Mouse (Mus musculus) lung, embryonic 16.5 days (tissue): Measurements from ENCODE around the gene Jade1. TPM values are rescaled to one million over a fixed set of nuclear protein-coding genes. Genes with fewer than 3 reads are reported as not detected.

Source experiments
- ATAC-seq: fragments of 200-750 bp; cut with Nextera tagmentation; 2 replicates; pipeline ENCODE4 v1.8.0; 2017; ENCODE audit warnings: low read depth, mild to moderate bottlenecking, moderate library complexity
- H3K27ac ChIP-seq: fragments of 300-500 bp; sonication (generic); 2 replicates; pipeline ENCODE4 v1.5.1; 2014; ENCODE audit warnings: mild to moderate bottlenecking, control low read depth, low read length
- H3K27me3 ChIP-seq: fragments of 300-500 bp; sonication (generic); 2 replicates; pipeline ENCODE4 v1.6.1; 2014; ENCODE audit warnings: low read depth, low read length, mixed read lengths; ENCODE audit not compliant: control insufficient read depth, insufficient read depth
- H3K36me3 ChIP-seq: fragments of 300-500 bp; sonication (generic); 2 replicates; pipeline ENCODE4 v1.6.1; 2014; ENCODE audit warnings: low read length; ENCODE audit not compliant: control insufficient read depth, insufficient read depth
- H3K4me1 ChIP-seq: fragments of 300-500 bp; sonication (generic); replicated peaks from 2 replicates; pipeline ENCODE4 v1.6.1; 2014; ENCODE audit warnings: low read length, mixed read lengths; ENCODE audit not compliant: control insufficient read depth, insufficient read depth
- H3K4me2 ChIP-seq: fragments of 300-500 bp; sonication (generic); 2 replicates; pipeline ENCODE4 v1.6.1; 2014; ENCODE audit warnings: low read depth, low read length, control low read depth
- H3K4me3 ChIP-seq: fragments of 300-500 bp; sonication (generic); 2 replicates; pipeline ENCODE4 v1.5.1; 2014; ENCODE audit warnings: mild to moderate bottlenecking, low read length, control low read depth
- H3K9ac ChIP-seq: fragments of 300-500 bp; sonication (generic); 2 replicates; pipeline ENCODE4 v1.6.1; 2014; ENCODE audit warnings: low read length, control low read depth
- H3K9me3 ChIP-seq: fragments of 300-500 bp; sonication (generic); 2 replicates; pipeline ENCODE4 v1.6.1; 2016; ENCODE audit warnings: low read length; ENCODE audit not compliant: control insufficient read depth
- WGBS: fragments of 180-500 bp; shearing (Covaris S2); extraction: QIAGEN DNeasy Blood & Tissue Kit; methylation state at CpG from one replicate; pipeline ENCODE4 v1.1.7; 2014; 5-methylcytosine and 5-hydroxymethylcytosine counted together
- polyA plus RNA-seq: library from polyadenylated mRNA; unstranded; fragments of >200 nt; fragmentation: Nextera tagmentation; extraction: Ambion mirVana; gene quantifications from 2 replicates; pipeline ENCODE4 v1.2.1, GENCODE M21; 2015

Jade1 gene
- polyA plus RNA-seq, 1 experiment from 2014 or later, result 7.1 TPM

DNA sequence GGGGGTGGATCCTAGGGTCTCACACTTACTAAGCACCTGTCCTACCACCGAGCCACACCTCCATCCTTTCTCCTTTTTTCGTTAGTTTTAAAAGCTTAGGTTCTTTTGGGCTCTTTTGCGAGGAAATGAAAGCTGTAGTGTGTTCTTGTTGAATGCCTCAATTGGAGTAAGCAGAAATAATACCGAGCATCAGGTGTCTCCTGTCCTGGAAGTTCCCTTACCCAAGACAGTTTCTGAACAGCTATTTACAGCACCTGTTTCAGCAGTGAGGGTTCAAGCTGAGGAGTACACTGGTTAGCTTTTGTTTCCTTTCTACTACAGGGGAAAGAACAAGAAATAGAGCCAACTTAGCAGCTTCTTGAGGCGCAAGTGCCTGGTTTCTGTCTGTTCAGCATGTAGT is 14.4 kb downstream of the Jade1 start:
- H3K9ac ChIP-seq, result no peak overlapping the region
- no peaks in the 10 kb centered on the region for H3K36me3 ChIP-seq
- H3K27me3 ChIP-seq, result no peaks in the 10 kb centered on the region; the same call in 1 of the 2 replicates
- 73% methylated on average over 5 of the region's 5 CpGs for WGBS
- H3K9me3 ChIP-seq, result no peaks in the 10 kb centered on the region
- H3K4me2 ChIP-seq, result no peak overlapping the region
- H3K4me3 ChIP-seq, result no peak overlapping the region
- ATAC-seq, result no peak
- H3K27ac ChIP-seq, result no peak overlapping the region
- H3K4me1 ChIP-seq, result peaks cover 7% of the 10 kb centered on the region

- H3K27ac ChIP-seq, result no peak overlapping the region
- WGBS, result 71% methylated on average over 4 of the region's 4 CpGs
- H3K4me3 ChIP-seq, result no peak overlapping the region
- H3K36me3 ChIP-seq, result no peaks in the 10 kb centered on the region
- no peak overlapping the region for H3K4me2 ChIP-seq
- no peaks in the 10 kb centered on the region for H3K9me3 ChIP-seq
- ATAC-seq, result no peak
- H3K27me3 ChIP-seq, result no peaks in the 10 kb centered on the region; the same call in 1 of the 2 replicates
- H3K4me1 ChIP-seq, result 0 out of 2 replicates have a peak, but pooled peaks cover 3% of the 10 kb centered on the region
- no peak overlapping the region for H3K9ac ChIP-seq
Observed at GRCm38 (mm10) chr3:41572131-41572530, 16.6 kb downstream of the Jade1 start.

DNA sequence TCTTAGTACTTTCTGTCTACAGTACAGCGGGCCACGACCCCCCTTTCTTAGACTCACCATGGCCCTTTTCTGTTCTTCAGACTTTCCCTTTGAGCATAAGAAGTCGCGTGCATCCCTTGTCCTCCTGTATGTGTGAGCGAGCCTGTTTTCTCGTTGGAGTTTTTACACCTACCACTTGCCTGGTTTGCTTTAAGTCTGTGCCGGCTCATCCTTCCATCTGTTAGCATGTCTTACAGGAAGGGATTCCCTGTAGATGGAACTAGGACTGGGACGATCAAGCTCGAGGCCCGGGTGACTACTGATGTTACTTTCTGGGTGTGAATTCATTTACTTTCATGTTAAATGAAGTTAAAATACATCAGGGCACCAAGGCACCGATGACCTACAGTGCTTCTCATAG is 17.4 kb downstream of the Jade1 start:
- H3K9me3 ChIP-seq, result no peaks in the 10 kb centered on the region
- H3K27me3 ChIP-seq, result no peaks in the 10 kb centered on the region; the same call in 1 of the 2 replicates
- ATAC-seq, result no peak
- 0 out of 2 replicates have a peak, but pooled peaks cover 3% of the 10 kb centered on the region for H3K4me1 ChIP-seq
- no peak overlapping the region for H3K4me2 ChIP-seq
- no peaks in the 10 kb centered on the region for H3K36me3 ChIP-seq
- no peak overlapping the region for H3K4me3 ChIP-seq
- H3K9ac ChIP-seq, result no peak overlapping the region
- WGBS, result 87% methylated on average over 11 of the region's 11 CpGs
- H3K27ac ChIP-seq, result no peak overlapping the region

- 73% methylated on average over 8 of the region's 8 CpGs for WGBS
- no peak overlapping the region for H3K9ac ChIP-seq
- ATAC-seq, result no peak
- no peak overlapping the region for H3K4me3 ChIP-seq
- H3K4me1 ChIP-seq, result 0 out of 2 replicates have a peak, but pooled peaks cover 3% of the 10 kb centered on the region
- no peak overlapping the region for H3K27ac ChIP-seq
- no peaks in the 10 kb centered on the region for H3K9me3 ChIP-seq
- no peaks in the 10 kb centered on the region; the same call in 1 of the 2 replicates for H3K27me3 ChIP-seq
- H3K4me2 ChIP-seq, result no peak overlapping the region
- no peaks in the 10 kb centered on the region for H3K36me3 ChIP-seq
Observed at GRCm38 (mm10) chr3:41574208-41574607, 18.7 kb downstream of the Jade1 start.

DNA sequence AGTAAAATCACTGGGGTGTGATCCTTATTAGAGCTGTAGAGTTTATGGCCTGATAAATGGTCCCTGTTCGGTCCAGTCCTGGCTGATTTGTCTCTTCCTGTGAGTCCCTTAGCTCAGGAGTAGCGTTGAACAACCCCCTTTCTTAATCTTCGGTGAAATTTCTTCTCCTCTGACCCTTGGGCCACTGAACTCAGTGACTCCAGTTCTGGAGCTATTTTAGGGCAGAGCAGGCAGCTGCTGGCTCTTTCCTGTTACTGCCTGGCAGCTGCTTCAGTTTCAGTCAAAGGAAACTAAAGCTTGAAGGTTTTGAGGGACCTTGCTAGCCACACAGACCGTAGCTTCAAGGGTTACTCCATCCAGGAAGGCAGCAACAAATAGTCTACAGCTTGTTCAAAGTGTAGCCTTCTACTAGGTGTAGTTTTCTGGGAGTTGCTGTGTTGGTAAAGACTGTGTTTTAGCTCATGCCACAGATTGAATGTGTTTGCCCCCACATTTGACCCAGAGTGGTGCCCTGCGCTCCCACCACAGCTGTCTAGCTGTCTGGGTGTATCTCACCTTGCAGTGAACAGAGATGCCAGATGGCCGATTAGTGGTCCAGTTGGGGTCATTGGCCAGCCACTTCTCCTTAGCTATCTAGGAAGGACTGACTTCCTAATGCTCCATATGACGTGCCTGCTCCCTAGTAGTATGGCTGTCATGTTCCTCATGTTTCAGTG is 19.3 kb downstream of the Jade1 start:
- Histone ChIP-seq H3K36me3 (no peaks in the 10 kb centered on the region), H3K27me3 (no peaks in the 10 kb centered on the region; the same call in 1 of the 2 replicates), H3K4me3 (no peak overlapping the region), H3K27ac (no peak overlapping the region), H3K4me2 (no peak overlapping the region), H3K4me1 (0 out of 2 replicates have a peak, but pooled peaks cover 3% of the 10 kb centered on the region), H3K9ac (no peak overlapping the region), H3K9me3 (no peaks in the 10 kb centered on the region)
- no peak for ATAC-seq
- 60% methylated on average over 7 of the region's 7 CpGs for WGBS

DNA sequence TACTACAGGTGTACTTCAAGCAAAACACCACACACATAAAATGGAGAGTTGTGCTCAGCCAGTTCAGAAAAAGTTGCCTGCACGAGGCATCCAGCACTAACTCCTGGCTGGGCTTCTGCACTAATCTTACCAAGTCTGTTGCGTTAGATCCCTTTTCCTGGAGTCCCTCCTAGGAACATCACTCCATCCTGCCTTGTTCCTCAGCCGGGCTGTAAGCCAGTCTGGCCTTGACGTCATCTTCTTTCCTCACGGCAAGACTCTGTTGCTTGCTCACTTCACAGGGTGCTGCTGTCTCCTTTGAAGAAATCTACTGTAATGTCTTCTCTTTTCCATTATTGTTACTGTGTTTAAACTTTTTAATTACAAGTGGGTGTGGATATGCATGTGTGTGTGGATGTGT is 20.4 kb downstream of the Jade1 start:
- WGBS, result 68% methylated on average over 5 of the region's 5 CpGs
- no peaks in the 10 kb centered on the region for H3K27me3 ChIP-seq
- H3K9ac ChIP-seq, result no peak overlapping the region
- H3K4me2 ChIP-seq, result no peak overlapping the region
- H3K27ac ChIP-seq, result no peak overlapping the region
- no peak for ATAC-seq
- H3K36me3 ChIP-seq, result no peaks in the 10 kb centered on the region
- no peak overlapping the region for H3K4me3 ChIP-seq
- peaks cover 4% of the 10 kb centered on the region; the same call in 1 of the 2 replicates for H3K4me1 ChIP-seq
- no peaks in the 10 kb centered on the region for H3K9me3 ChIP-seq

- H3K4me3 ChIP-seq, result no peak overlapping the region
- ATAC-seq, result no peak
- no peak overlapping the region for H3K27ac ChIP-seq
- H3K9me3 ChIP-seq, result no peaks in the 10 kb centered on the region
- peaks cover 6% of the 10 kb centered on the region; the same call in 1 of the 2 replicates for H3K4me1 ChIP-seq
- H3K9ac ChIP-seq, result no peak overlapping the region
- H3K4me2 ChIP-seq, result no peak overlapping the region
- WGBS, result 87% methylated on average over 2 of the region's 2 CpGs
- no peaks in the 10 kb centered on the region for H3K27me3 ChIP-seq
- H3K36me3 ChIP-seq, result no peaks in the 10 kb centered on the region
Observed at GRCm38 (mm10) chr3:41577240-41577639, 21.7 kb downstream of the Jade1 start.

DNA sequence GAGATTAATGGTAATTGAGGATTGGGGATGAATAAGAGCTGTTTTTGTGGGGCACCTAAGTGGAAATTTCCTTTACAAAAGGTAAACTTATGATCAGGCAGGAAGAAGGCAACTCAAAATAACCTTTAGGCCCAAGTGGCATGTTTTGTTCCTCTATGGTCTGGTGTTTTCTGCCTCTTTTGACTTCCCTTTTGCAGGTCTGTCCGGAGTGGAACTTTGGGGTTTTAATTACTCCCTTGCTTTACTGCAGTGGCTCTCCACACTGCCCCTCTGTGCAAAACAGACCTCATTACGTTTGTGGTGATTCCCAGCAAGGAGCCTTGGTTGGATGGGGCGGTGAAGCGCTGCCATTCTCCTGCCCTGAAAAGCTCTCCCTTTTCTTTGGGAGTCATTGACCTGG is 24.3 kb downstream of the Jade1 start:
- H3K27ac ChIP-seq, result no peak overlapping the region
- no peaks in the 10 kb centered on the region for H3K9me3 ChIP-seq
- H3K27me3 ChIP-seq, result no peaks in the 10 kb centered on the region
- no peak overlapping the region for H3K4me3 ChIP-seq
- H3K4me1 ChIP-seq, result peaks cover 3% of the 10 kb centered on the region; the same call in 1 of the 2 replicates
- WGBS, result 76% methylated on average over 4 of the region's 4 CpGs
- no peak for ATAC-seq
- no peak overlapping the region for H3K9ac ChIP-seq
- no peaks in the 10 kb centered on the region for H3K36me3 ChIP-seq
- H3K4me2 ChIP-seq, result no peak overlapping the region

DNA sequence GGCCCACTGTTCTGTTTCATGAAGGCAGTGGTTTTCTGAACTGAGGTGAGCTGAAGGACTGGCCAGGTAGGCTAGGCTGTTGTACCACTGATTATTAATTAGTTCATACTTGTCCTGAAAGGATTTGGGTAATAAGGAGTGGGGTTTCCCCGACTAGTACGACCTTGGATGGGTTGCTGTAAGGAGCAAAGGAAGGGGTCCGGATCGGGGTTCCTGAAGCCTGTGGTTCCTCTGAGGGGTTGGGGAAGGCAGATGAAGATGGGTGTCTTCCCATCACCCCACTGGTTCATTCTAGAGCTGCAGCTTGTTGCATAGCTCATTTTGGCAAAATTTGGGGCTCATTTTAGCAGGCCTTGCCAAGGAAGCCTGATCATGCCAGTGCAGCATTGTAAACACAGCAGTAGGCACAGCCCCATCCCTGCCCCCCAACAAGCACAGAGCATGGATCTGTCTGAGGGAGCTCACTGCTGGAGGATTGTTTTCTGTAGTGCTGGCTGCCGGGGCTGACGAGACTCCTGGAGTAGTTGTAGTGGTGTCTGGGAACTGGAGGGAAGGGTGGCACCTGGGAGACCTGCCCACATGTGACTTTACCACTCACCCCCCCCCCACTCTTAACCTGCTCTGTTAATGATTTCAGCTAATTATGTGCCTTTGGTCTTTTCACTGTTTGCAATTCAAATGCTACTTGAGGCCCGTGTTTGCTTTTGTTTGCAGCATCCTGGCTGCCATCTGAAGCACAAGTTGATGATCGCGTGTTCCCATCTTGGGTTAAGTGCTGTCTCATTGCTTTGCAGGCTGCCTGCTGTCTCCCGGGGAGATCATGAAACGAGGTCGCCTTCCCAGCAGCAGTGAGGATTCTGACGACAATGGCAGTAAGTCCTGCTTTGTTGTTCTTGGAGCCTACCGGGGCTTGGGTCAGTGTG is 25.1 kb downstream of the Jade1 start:
- no peak overlapping the region for H3K4me2 ChIP-seq
- WGBS, result 57% methylated on average over 14 of the region's 14 CpGs

More for the DNA sequence above, 25.1 kb downstream of the Jade1 start:
- no peak overlapping the region for H3K27ac ChIP-seq
- H3K36me3 ChIP-seq, result no peaks in the 10 kb centered on the region
- no peak overlapping the region for H3K4me3 ChIP-seq
- H3K27me3 ChIP-seq, result no peaks in the 10 kb centered on the region
- peaks cover 3% of the 10 kb centered on the region; the same call in 1 of the 2 replicates for H3K4me1 ChIP-seq
- no peak for ATAC-seq
- H3K9me3 ChIP-seq, result no peaks in the 10 kb centered on the region
- no peak overlapping the region for H3K9ac ChIP-seq
